Mouse (Mus musculus) neural tube, embryonic 15.5 days (tissue): ENCODE data around the gene Vmn1r128. TPM values are rescaled to one million over a fixed set of nuclear protein-coding genes. Genes with fewer than 3 reads are reported as not detected.
"Not testable (repeated sequence)": the region's sequence is repeated elsewhere in the genome, so short reads cannot be mapped to it uniquely, and the experiment has no call there.

Source experiments
- ATAC-seq: fragments of 200-750 bp; cut with Nextera tagmentation; 2 replicates; pipeline ENCODE4 v1.8.0; 2017; ENCODE audit warnings: mild to moderate bottlenecking, moderate TSS enrichment, moderate library complexity; ENCODE audit not compliant: low FRiP score
- H3K27ac ChIP-seq: fragments of 300-500 bp; sonication (generic); replicated peaks from 2 replicates; pipeline ENCODE4 v1.5.1; 2015; ENCODE audit warnings: mild to moderate bottlenecking, inconsistent platforms
- H3K27me3 ChIP-seq: fragments of 300-500 bp; sonication (generic); replicated peaks from 2 replicates; pipeline ENCODE4 v1.6.1; 2015; ENCODE audit warnings: inconsistent platforms
- H3K36me3 ChIP-seq: fragments of 300-500 bp; sonication (generic); 2 replicates; pipeline ENCODE4 v1.6.1; 2015; ENCODE audit warnings: inconsistent platforms
- H3K4me1 ChIP-seq: fragments of 300-500 bp; sonication (generic); 2 replicates; pipeline ENCODE4 v1.6.1; 2015; ENCODE audit warnings: inconsistent platforms
- H3K4me2 ChIP-seq: fragments of 300-500 bp; sonication (generic); 2 replicates; pipeline ENCODE4 v1.6.1; 2015; ENCODE audit warnings: inconsistent platforms, mild to moderate bottlenecking, moderate library complexity
- H3K4me3 ChIP-seq: fragments of 300-500 bp; sonication (generic); replicated peaks from 2 replicates; pipeline ENCODE4 v1.5.1; 2015; ENCODE audit warnings: mild to moderate bottlenecking, inconsistent platforms
- H3K9ac ChIP-seq: fragments of 300-500 bp; sonication (generic); replicated peaks from 2 replicates; pipeline ENCODE4 v1.6.1; 2015; ENCODE audit warnings: mild to moderate bottlenecking, inconsistent platforms
- H3K9me3 ChIP-seq: fragments of 300-500 bp; sonication (generic); replicated peaks from 2 replicates; pipeline ENCODE4 v1.6.1; 2016; ENCODE audit warnings: inconsistent platforms
- WGBS: fragments of 180-500 bp; shearing (Covaris S2); methylation state at CpG from one replicate; pipeline ENCODE4 v1.1.7; 2015; ENCODE audit warnings: mixed read lengths; 5-methylcytosine and 5-hydroxymethylcytosine counted together
- polyA plus RNA-seq: library from polyadenylated mRNA; unstranded; fragments of >200 nt; fragmentation: Nextera tagmentation; extraction: Ambion mirVana; gene quantifications from 2 replicates; pipeline ENCODE4 v1.2.1, GENCODE M21; 2015

Vmn1r128 gene
- not detected in 2 replicates for polyA plus RNA-seq

GRCm38 (mm10) chr7:21349073-21349472 is at the start of gene Vmn1r128:
TSS of gene Vmn1r128 (plus strand) at chr7:21349373.
- H3K9me3 ChIP-seq, H3K4me3 ChIP-seq, H3K27me3 ChIP-seq, H3K36me3 ChIP-seq, H3K4me2 ChIP-seq, H3K4me1 ChIP-seq, ATAC-seq, H3K27ac ChIP-seq, H3K9ac ChIP-seq: not testable (repeated sequence)
- 70% methylated on average over 1 of the region's 1 CpGs for WGBS

- not testable (repeated sequence) for H3K9me3 ChIP-seq, H3K4me1 ChIP-seq, H3K4me3 ChIP-seq, H3K4me2 ChIP-seq, H3K27ac ChIP-seq, H3K9ac ChIP-seq, ATAC-seq, H3K36me3 ChIP-seq, H3K27me3 ChIP-seq
- no CpG with 5 or more reads among the region's 5 CpGs for WGBS
Measured at GRCm38 (mm10) chr7:21301367-21301766, 47.8 kb upstream of the Vmn1r128 start, which contains the start of gene Vmn1r126. TSS of gene Vmn1r126 (minus strand) at chr7:21301467.

GRCm38 (mm10) chr7:21319761-21320160 is 29.4 kb upstream of the Vmn1r128 start, which contains the start of gene Vmn1r127:
TSS of gene Vmn1r127 (minus strand) at chr7:21319861.
- not testable (repeated sequence) for H3K9me3 ChIP-seq, H3K27ac ChIP-seq, H3K36me3 ChIP-seq, H3K4me2 ChIP-seq, ATAC-seq, H3K4me1 ChIP-seq, H3K4me3 ChIP-seq, H3K9ac ChIP-seq, H3K27me3 ChIP-seq
- no CpG with 5 or more reads among the region's 3 CpGs for WGBS

DNA sequence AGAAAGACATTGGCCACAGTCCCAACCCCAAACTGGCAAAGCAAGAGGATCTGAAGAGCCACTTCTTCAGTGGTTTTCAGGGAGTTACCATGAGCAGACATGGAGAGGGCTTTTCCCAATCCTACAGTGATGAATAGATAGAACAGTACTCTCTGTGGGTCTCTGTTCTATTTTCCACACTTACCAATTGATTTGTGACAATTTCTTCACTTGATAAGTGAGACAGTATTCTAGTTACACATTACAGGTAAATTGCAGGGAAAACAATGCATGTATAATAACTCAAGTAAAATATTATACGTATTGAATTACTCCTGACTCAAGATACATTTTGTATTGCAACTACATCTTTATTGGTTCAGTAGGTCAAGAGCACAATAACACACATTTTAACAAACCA is 12.0 kb downstream of the Vmn1r128 start, which contains the start of gene Vmn1r129:
Gene Vmn1r129 (minus strand): TSS at position 101 of the 400 bp plus-strand sequence.
- not testable (repeated sequence) for H3K27ac ChIP-seq, H3K4me1 ChIP-seq, ATAC-seq, H3K36me3 ChIP-seq, H3K9me3 ChIP-seq, H3K4me3 ChIP-seq, H3K9ac ChIP-seq, H3K4me2 ChIP-seq, H3K27me3 ChIP-seq
- WGBS: no CpG with 5 or more reads among the region's 1 CpGs

Other genes starting within 250 kb of the Vmn1r128 start
- not detected in 2 replicates for gene Vmn1r122, start 215.2 kb upstream of the Vmn1r128 start, polyA plus RNA-seq
- not detected in 2 replicates for gene Vmn1r123, start 187.2 kb upstream of the Vmn1r128 start, polyA plus RNA-seq
- not detected in 2 replicates for gene Gm5157, start 158.9 kb upstream of the Vmn1r128 start, polyA plus RNA-seq
- not detected in 2 replicates for gene Vmn1r124, start 88.8 kb upstream of the Vmn1r128 start, polyA plus RNA-seq
- not detected in 2 replicates for gene Vmn1r125, start 77.2 kb upstream of the Vmn1r128 start, polyA plus RNA-seq
- gene Vmn1r126, start 47.9 kb upstream of the Vmn1r128 start, polyA plus RNA-seq: not detected in 2 replicates
- gene Vmn1r127, start 29.5 kb upstream of the Vmn1r128 start, polyA plus RNA-seq: not detected in 2 replicates
- not detected in 2 replicates for gene Vmn1r129, start 11.9 kb downstream of the Vmn1r128 start, polyA plus RNA-seq
- gene Gm6882, start 83.4 kb downstream of the Vmn1r128 start, polyA plus RNA-seq: not detected in 2 replicates
- gene Vmn1r130, start 162.4 kb downstream of the Vmn1r128 start, polyA plus RNA-seq: not detected in 2 replicates
- gene Vmn1r131, start 196.7 kb downstream of the Vmn1r128 start, polyA plus RNA-seq: not detected in 2 replicates